Mouse (Mus musculus) lung, postnatal 0 days (tissue): ENCODE measurements around the gene B4galt1.

Experiments
- CTCF ChIP-seq: IDR thresholded peaks from 2 replicates; pipeline ENCODE4 v1.5.1; 2016; ENCODE audit warnings: antibody characterized with exemption, mild to moderate bottlenecking
- EP300 ChIP-seq: IDR thresholded peaks from 2 replicates; pipeline ENCODE4 v1.6.1; 2016; ENCODE audit warnings: antibody characterized with exemption, mild to moderate bottlenecking, control low read depth

- TF ChIP-seq CTCF (no peak), EP300 (no peak)
Measured at GRCm38 (mm10) chr4:40823664-40824063, 30.1 kb downstream of the B4galt1 start.
